Mouse (Mus musculus) CH12.LX (cell line): ENCODE results near the gene Gm37240. TPM values are rescaled to one million over a fixed set of nuclear protein-coding genes. Genes with fewer than 3 reads are reported as not detected.

ENCODE experiments used
- DNase-seq: peaks from one replicate; pipeline ENCODE4 v3.0.0-alpha.2; 2013; ENCODE audit errors: extremely low read depth
- H3K27ac ChIP-seq: 2 replicates; pipeline ENCODE4 v1.5.1; 2012; ENCODE audit warnings: low read depth, mild to moderate bottlenecking, control low read depth, moderate library complexity; ENCODE audit not compliant: insufficient read depth
- H3K27me3 ChIP-seq: replicated peaks from 2 replicates; pipeline ENCODE3; 2012; ENCODE audit warnings: inconsistent platforms
- H3K36me3 ChIP-seq, 2 experiments: replicated peaks in 1 of 2; 2 replicates each; pipeline versions ENCODE3 to v1.6.1; 2012; ENCODE audit warnings: inconsistent platforms in 1 of 2, low read length in 1 of 2, mild to moderate bottlenecking in 1 of 2, mixed read lengths in 1 of 2, moderate library complexity in 1 of 2; ENCODE audit not compliant: control insufficient read depth in 1 of 2, insufficient read depth in 1 of 2
- H3K4me1 ChIP-seq, 2 experiments: 2 replicates each; pipeline ENCODE4 v1.6.1; 2012; ENCODE audit warnings: inconsistent platforms in 1 of 2, moderate library complexity in 1 of 2; ENCODE audit not compliant: insufficient read depth in 2 of 2, control insufficient read depth in 1 of 2
- H3K4me2 ChIP-seq: 2 replicates; pipeline ENCODE4 v1.6.1; 2012; ENCODE audit warnings: low read depth, mild to moderate bottlenecking, control low read depth; ENCODE audit not compliant: poor library complexity, insufficient read depth, severe bottlenecking
- H3K4me3 ChIP-seq, 3 experiments: fragments of 150-350 bp in 1 of 3; sonication (generic) in 1 of 3; replicated peaks in 1 of 3; 2 replicates each; pipeline versions ENCODE3 to v1.5.1; 2011 to 2012; ENCODE audit warnings: low read depth in 2 of 3, low read length in 2 of 3, mild to moderate bottlenecking in 2 of 3, moderate library complexity in 2 of 3, control low read depth in 1 of 3, improper control_type of control experiment in 1 of 3, inconsistent platforms in 1 of 3, mixed read lengths in 1 of 3; ENCODE audit not compliant: poor library complexity in 1 of 3
- H3K79me2 ChIP-seq: replicated peaks from 2 replicates; pipeline ENCODE4 v1.6.1; 2012; ENCODE audit warnings: mild to moderate bottlenecking, moderate library complexity; ENCODE audit not compliant: control insufficient read depth, poor library complexity, insufficient read depth, severe bottlenecking; ENCODE audit errors: extremely low read depth
- H3K9ac ChIP-seq: 2 replicates; pipeline ENCODE4 v1.6.1; 2012; ENCODE audit warnings: low read depth, mild to moderate bottlenecking, control low read depth, moderate library complexity; ENCODE audit not compliant: insufficient read depth
- H3K9me3 ChIP-seq: replicated peaks from 2 replicates; pipeline ENCODE3; 2012; ENCODE audit warnings: low read length, inconsistent platforms, mixed read lengths
- CHD1 ChIP-seq: IDR thresholded peaks from 2 replicates; pipeline ENCODE4 v1.6.1; 2012; ENCODE audit warnings: low read depth, low read length, improper control_type of control experiment, inconsistent platforms
- CHD2 ChIP-seq: IDR thresholded peaks from 2 replicates; pipeline ENCODE4 v1.6.1; 2011; ENCODE audit warnings: low read length, improper control_type of control experiment
- CTCF ChIP-seq, 2 experiments: IDR thresholded peaks in 1 of 2; conservative IDR thresholded peaks in 1 of 2; 2 replicates each; pipeline ENCODE4 v1.5.1; 2011 to 2012; ENCODE audit warnings: low read depth in 2 of 2, low read length in 2 of 2, improper control_type of control experiment in 1 of 2, inconsistent platforms in 1 of 2, mild to moderate bottlenecking in 1 of 2, moderate library complexity in 1 of 2
- ELF1 ChIP-seq: IDR thresholded peaks from 2 replicates; pipeline ENCODE4 v1.6.1; 2014; ENCODE audit warnings: low read depth, mild to moderate bottlenecking, inconsistent platforms, low read length, improper control_type of control experiment
- EP300 ChIP-seq: IDR thresholded peaks from 2 replicates; pipeline ENCODE4 v1.6.1; 2011; ENCODE audit warnings: low read length, improper control_type of control experiment
- GABPA ChIP-seq: IDR thresholded peaks from 2 replicates; pipeline ENCODE4 v1.6.1; 2012; ENCODE audit warnings: low read depth, low read length, improper control_type of control experiment, inconsistent platforms; ENCODE audit not compliant: insufficient replicate concordance
- HCFC1 ChIP-seq: IDR thresholded peaks from 2 replicates; pipeline ENCODE4 v1.6.1; 2012; ENCODE audit warnings: low read depth, mild to moderate bottlenecking, inconsistent platforms, low read length, improper control_type of control experiment
- IRF4 ChIP-seq: IDR thresholded peaks from 2 replicates; pipeline ENCODE4 v1.6.1; 2014; ENCODE audit warnings: low read depth, mild to moderate bottlenecking, inconsistent platforms, low read length, improper control_type of control experiment
- JUN ChIP-seq: IDR thresholded peaks from 2 replicates; pipeline ENCODE4 v1.6.1; 2011; ENCODE audit warnings: low read depth, mild to moderate bottlenecking, low read length, improper control_type of control experiment, moderate library complexity; ENCODE audit not compliant: insufficient read depth
- JUND ChIP-seq: conservative IDR thresholded peaks from 2 replicates; pipeline ENCODE4 v1.6.1; 2011; ENCODE audit warnings: low read depth, low read length, improper control_type of control experiment
- KAT2A ChIP-seq: IDR thresholded peaks from 2 replicates; pipeline ENCODE4 v1.6.1; 2012; ENCODE audit warnings: low read length, improper control_type of control experiment, inconsistent platforms; ENCODE audit not compliant: insufficient replicate concordance
- MEF2A ChIP-seq: IDR thresholded peaks from 2 replicates; pipeline ENCODE4 v1.6.1; 2014; ENCODE audit warnings: low read depth, mild to moderate bottlenecking, inconsistent platforms, low read length, improper control_type of control experiment, borderline replicate concordance
- MXI1 ChIP-seq: IDR thresholded peaks from 2 replicates; pipeline ENCODE4 v1.6.1; 2011; ENCODE audit warnings: mild to moderate bottlenecking, low read depth, low read length, improper control_type of control experiment
- MYC ChIP-seq: IDR thresholded peaks from 2 replicates; pipeline ENCODE4 v1.6.1; 2011; ENCODE audit warnings: low read depth, mild to moderate bottlenecking, improper control_type of control experiment, low read length
- NELFE ChIP-seq: IDR thresholded peaks from 2 replicates; pipeline ENCODE4 v1.6.1; 2011; ENCODE audit warnings: low read depth, low read length, improper control_type of control experiment
- POLR2A ChIP-seq: IDR thresholded peaks from 2 replicates; pipeline ENCODE4 v1.6.1; 2011; ENCODE audit warnings: low read depth, mild to moderate bottlenecking, improper control_type of control experiment, low read length
- POLR2AphosphoS2 ChIP-seq: IDR thresholded peaks from 2 replicates; pipeline ENCODE4 v1.6.1; 2011; ENCODE audit warnings: low read depth, low read length, improper control_type of control experiment
- RAD21 ChIP-seq: IDR thresholded peaks from 2 replicates; pipeline ENCODE4 v1.6.1; 2011; ENCODE audit warnings: low read depth, mild to moderate bottlenecking, low read length, improper control_type of control experiment, moderate library complexity
- RCOR1 ChIP-seq: conservative IDR thresholded peaks from 2 replicates; pipeline ENCODE4 v1.6.1; 2012; ENCODE audit warnings: low read depth, mild to moderate bottlenecking, inconsistent platforms, low read length, improper control_type of control experiment
- TCF12 ChIP-seq: IDR thresholded peaks from 2 replicates; pipeline ENCODE4 v1.6.1; 2014; ENCODE audit warnings: low read depth, mild to moderate bottlenecking, inconsistent platforms, low read length, improper control_type of control experiment
- UBTF ChIP-seq: IDR thresholded peaks from 2 replicates; pipeline ENCODE4 v1.6.1; 2012; ENCODE audit warnings: low read depth, mild to moderate bottlenecking, inconsistent platforms, low read length, improper control_type of control experiment, moderate library complexity
- USF1 ChIP-seq: IDR thresholded peaks from 2 replicates; pipeline ENCODE4 v1.6.1; 2014; ENCODE audit warnings: low read depth, mild to moderate bottlenecking, inconsistent platforms, low read length, improper control_type of control experiment
- ZKSCAN1 ChIP-seq: IDR thresholded peaks from 2 replicates; pipeline ENCODE4 v1.6.1; 2012; ENCODE audit warnings: low read depth, inconsistent platforms, low read length, improper control_type of control experiment, borderline replicate concordance
- ZMIZ1 ChIP-seq: IDR thresholded peaks from 2 replicates; pipeline ENCODE4 v1.6.1; 2012; ENCODE audit warnings: low read depth, mild to moderate bottlenecking, inconsistent platforms, low read length, improper control_type of control experiment
- ZNF384 ChIP-seq: IDR thresholded peaks from 2 replicates; pipeline ENCODE4 v1.6.1; 2012; ENCODE audit warnings: low read depth, low read length, improper control_type of control experiment, inconsistent platforms
- dilution Hi-C: fragments of 300-500 bp; cut with MboI; formaldehyde crosslinking; loops from 2 replicates; pipeline ENCODE4 v1.14.3; 2020; ENCODE audit warnings: low sequenced_read_pairs; ENCODE audit not compliant: extremely low pct_unique_long_range_greater_than_20kb, extremely low pct_ligation_motif_present
- in situ Hi-C: fragments of 300-500 bp; cut with MboI; formaldehyde crosslinking; loops from 3 replicates; pipeline ENCODE4 v1.14.3; 2019; ENCODE audit warnings: low sequenced_read_pairs, low pct_ligation_motif_present, low pct_unique_long_range_greater_than_20kb, mixed read lengths
- polyA plus RNA-seq: library from polyadenylated mRNA; unstranded; fragments of >175 nt; gene quantifications from 2 replicates; pipeline ENCODE4 v1.2.1, GENCODE M21; 2012; ENCODE audit warnings: low read depth; ENCODE audit not compliant: insufficient read length
- total RNA-seq, 2 experiments: library from RNA; depleted of rRNA; stranded (reverse); fragments of 300-350 nt in 1 of 2; fragments of >200 nt in 1 of 2; gene quantifications; 2 replicates each; pipeline ENCODE4 v1.2.3; 2012 to 2014

Gm37240 gene
- total and polyA plus RNA-seq, 3 experiments: 0.08 to 0.19 (median 0.14) TPM

DNA sequence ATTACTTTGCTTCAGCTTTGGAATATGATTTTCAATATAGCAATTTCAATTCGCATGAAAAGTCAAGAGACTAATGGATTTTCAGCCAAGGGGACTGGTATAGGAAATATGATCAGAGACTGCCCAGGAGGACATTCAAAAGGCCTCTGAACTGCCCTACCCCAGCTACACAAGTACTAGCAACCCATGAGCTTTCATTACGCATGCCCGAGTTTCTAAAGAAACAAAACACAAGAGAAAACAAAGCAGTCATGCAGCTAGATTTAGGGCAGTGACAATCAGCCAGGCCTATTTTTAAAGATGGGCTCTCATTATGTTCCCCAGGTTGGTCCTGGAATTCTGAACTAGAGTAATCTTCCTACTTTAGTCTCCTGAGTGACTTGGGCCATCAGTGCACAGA lies 354.9 kb downstream of the Gm37240 start:
- no peaks in the 10 kb centered on the region for H3K9me3 ChIP-seq
- H3K36me3 ChIP-seq: no peaks in the 10 kb centered on the region
- H3K9ac ChIP-seq: no peak overlapping the region
- H3K4me1 ChIP-seq: no peaks in the 10 kb centered on the region
- dilution Hi-C loops (no loop called here), in situ Hi-C loops (no loop called here)
- TF ChIP-seq MXI1: no peak
- TF ChIP-seq CTCF (conservative IDR thresholded peaks at IDR 0.05 in 1 of 2, IDR thresholded peaks at IDR 0.05 in 1 of 2; ENCODE audit: low read depth in 2 of 2, low read length in 2 of 2): no peak
- TF ChIP-seq EP300: no peak
- TF ChIP-seq GABPA: no peak
- TF ChIP-seq ZKSCAN1: no peak
- no peak for TF ChIP-seq RCOR1
- TF ChIP-seq IRF4: no peak
- no peak for TF ChIP-seq CHD2
- no peak for TF ChIP-seq CHD1
- TF ChIP-seq JUND: no peak
- TF ChIP-seq NELFE: no peak
- TF ChIP-seq TCF12: no peak
- no peak for TF ChIP-seq POLR2A
- TF ChIP-seq JUN: no peak
- TF ChIP-seq MEF2A: no peak
- no peak for TF ChIP-seq ZMIZ1
- H3K27me3 ChIP-seq: no peaks in the 10 kb centered on the region
- no peak for DNase-seq
- H3K4me2 ChIP-seq: no peak overlapping the region
- no peaks in the 10 kb centered on the region for H3K79me2 ChIP-seq
- no peak overlapping the region for H3K27ac ChIP-seq
- no peak overlapping the region for H3K4me3 ChIP-seq

DNA sequence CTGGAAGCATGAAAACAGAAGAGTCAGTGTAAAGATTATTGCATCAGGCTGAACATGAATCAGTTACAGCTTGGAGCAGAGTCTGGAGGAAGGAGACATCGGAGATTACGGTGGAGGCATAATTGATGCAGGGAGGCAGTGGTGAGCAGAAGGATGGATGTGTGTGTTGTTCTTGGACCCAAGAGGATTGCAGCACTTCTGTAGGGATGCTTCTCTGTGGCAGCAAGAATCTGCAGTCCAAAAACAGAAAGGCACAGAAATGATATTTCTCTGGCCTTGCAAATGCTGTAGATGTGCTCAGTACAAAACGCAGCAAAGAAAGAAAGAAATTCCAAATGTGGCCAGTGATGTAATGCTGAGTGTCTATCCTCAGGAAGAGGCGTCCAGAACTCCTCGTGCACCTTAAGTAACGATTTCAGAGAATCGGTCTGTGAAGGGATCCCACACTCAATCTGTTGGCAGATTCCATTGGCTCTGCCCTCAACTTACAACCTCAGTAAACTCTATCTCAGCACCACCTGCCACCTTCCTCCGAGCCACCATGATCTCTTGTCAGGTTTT lies 356.6 kb downstream of the Gm37240 start:
- no peaks in the 10 kb centered on the region for H3K4me1 ChIP-seq
- no peak for TF ChIP-seq CHD2
- no peak for TF ChIP-seq JUND
- no peak for TF ChIP-seq RCOR1
- no peak for TF ChIP-seq POLR2AphosphoS2
- TF ChIP-seq MXI1: no peak
- TF ChIP-seq ZNF384: no peak
- no peak for TF ChIP-seq HCFC1
- TF ChIP-seq MYC: no peak
- no peak for TF ChIP-seq MEF2A
- TF ChIP-seq POLR2A: no peak
- no peak for TF ChIP-seq UBTF
- TF ChIP-seq GABPA: no peak
- TF ChIP-seq IRF4: no peak
- no peak for TF ChIP-seq ELF1
- TF ChIP-seq USF1: no peak
- no peak for TF ChIP-seq CTCF (conservative IDR thresholded peaks at IDR 0.05 in 1 of 2, IDR thresholded peaks at IDR 0.05 in 1 of 2; ENCODE audit: low read depth in 2 of 2, low read length in 2 of 2)
- no peak for TF ChIP-seq TCF12
- no peak for TF ChIP-seq KAT2A
- no peak for TF ChIP-seq RAD21
- TF ChIP-seq, all 38 proteins: peak for 0
- no peak overlapping the region for H3K4me3 ChIP-seq
- no peak for DNase-seq
- no peaks in the 10 kb centered on the region for H3K79me2 ChIP-seq
- dilution Hi-C loops (no loop called here), in situ Hi-C loops (no loop called here)
- H3K4me2 ChIP-seq: no peak overlapping the region
- no peaks in the 10 kb centered on the region for H3K36me3 ChIP-seq
- no peaks in the 10 kb centered on the region for H3K9me3 ChIP-seq
- H3K27me3 ChIP-seq: no peaks in the 10 kb centered on the region
- H3K27ac ChIP-seq: no peak overlapping the region
- no peak overlapping the region for H3K9ac ChIP-seq
